Mouse (Mus musculus) ovary, adult 18-20 months (tissue): ENCODE measurements around the gene Stk32c.

ENCODE experiments used
- DNase-seq: peaks from one replicate; pipeline ENCODE4 v3.0.0; 2022; ENCODE audit warnings: low spot score, mixed read lengths

The Stk32c gene

GRCm38 (mm10) chr7:139228447-139229171 lies 15.5 kb upstream of the Stk32c start:
- DNase-seq = no peak

DNA sequence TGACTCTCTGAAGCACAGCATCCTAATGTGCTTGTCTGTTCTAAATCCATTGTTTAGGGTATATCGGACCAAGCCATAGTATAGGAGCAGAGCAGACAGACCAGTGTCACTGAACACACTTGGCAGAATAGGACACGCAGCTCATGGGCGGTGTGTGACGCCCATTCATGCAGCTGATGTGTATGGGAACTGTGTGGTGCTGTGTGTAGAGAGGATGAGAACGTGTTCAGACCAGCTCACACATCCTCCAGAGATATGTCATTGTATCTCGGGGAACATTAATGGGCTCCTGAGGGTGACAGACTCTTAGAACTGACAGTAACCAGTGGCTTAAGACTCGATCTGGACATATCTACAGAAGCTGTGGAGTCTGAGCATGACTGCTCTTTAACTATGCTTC lies 13.3 kb upstream of the Stk32c start:
- DNase-seq = no peak

GRCm38 (mm10) chr7:139224725-139225124 lies 11.6 kb upstream of the Stk32c start:
- DNase-seq = no peak

GRCm38 (mm10) chr7:139224070-139224469 lies 11.0 kb upstream of the Stk32c start:
- DNase-seq = no peak

- no peak for DNase-seq
These were observed 9.2 kb upstream of the Stk32c start for GRCm38 (mm10) chr7:139222341-139222740.

- no peak for DNase-seq
These were observed 8.7 kb upstream of the Stk32c start for GRCm38 (mm10) chr7:139221856-139222255.

DNA sequence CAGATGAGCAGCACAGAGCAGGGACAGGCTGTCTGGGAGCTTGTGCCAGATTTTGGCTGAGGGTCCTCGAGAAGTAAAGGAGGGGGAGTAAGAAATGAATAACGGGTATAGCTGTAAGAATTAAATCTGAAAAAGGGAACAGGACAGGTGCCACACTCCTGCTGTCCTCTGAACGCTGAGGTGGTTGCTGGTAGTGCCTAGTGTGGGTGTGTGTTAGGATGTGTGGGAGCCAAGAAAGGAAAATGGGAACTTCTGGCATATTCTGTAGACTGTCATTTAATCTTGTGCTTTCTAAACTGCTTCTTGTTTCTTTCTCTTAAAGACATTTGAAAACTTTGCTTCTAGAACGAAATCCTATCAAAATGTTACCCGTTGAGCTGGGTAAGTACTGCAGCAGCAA lies 8.0 kb upstream of the Stk32c start:
- DNase-seq = no peak

DNA sequence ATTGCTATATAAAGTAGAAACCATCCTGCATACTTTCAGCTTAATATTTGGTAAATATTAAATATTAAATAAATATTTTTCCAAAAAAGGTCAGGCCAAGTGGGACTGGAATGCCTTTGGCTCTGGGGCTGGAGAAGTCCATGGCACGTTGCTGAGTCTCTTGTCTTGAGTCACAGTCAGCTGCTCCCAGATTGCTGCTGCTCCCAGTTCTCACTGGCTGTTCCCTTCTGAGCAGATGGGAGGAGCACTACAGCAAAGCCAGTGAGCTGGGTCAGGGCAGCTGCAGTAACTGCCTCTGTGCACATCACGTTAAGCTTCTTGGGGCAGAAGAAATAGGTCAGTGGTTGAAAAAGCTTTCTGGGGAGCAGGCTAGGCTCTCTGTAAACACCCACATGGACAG lies 7.2 kb upstream of the Stk32c start:
- no peak for DNase-seq

- no peak for DNase-seq
These were observed 6.4 kb upstream of the Stk32c start for GRCm38 (mm10) chr7:139219486-139219885.

GRCm38 (mm10) chr7:139218641-139219415 lies 5.7 kb upstream of the Stk32c start:
- peak; percentile 34 for DNase-seq

- no peak for DNase-seq
These were observed 3.9 kb upstream of the Stk32c start for GRCm38 (mm10) chr7:139217046-139217445.

GRCm38 (mm10) chr7:139216464-139216863 lies 3.4 kb upstream of the Stk32c start:
- DNase-seq = no peak

DNA sequence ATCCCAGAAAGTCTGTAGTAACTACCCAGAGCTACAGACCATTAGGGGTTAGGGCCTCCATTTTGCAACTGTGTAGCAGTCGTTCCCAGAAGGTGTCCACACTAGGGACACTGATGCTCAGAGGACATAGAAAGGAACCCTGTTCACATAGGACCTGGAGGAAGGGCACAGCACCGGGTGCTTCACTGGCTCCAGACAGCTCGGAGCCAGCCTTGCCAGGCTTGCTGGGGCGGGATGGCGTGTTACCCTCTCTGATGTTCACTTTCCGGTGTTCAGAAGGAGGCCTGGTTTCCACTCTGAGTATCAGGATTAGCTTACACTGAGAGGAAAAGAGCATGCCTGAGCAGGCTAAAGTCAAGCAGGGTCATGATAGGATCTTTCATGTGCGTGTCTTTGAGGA lies 2.8 kb upstream of the Stk32c start:
- no peak for DNase-seq

GRCm38 (mm10) chr7:139215516-139215915 lies 2.4 kb upstream of the Stk32c start:
- no peak for DNase-seq

GRCm38 (mm10) chr7:139214596-139215340 lies 1.7 kb upstream of the Stk32c start:
- no peak for DNase-seq

- no peak for DNase-seq
These were observed 1.1 kb upstream of the Stk32c start for GRCm38 (mm10) chr7:139214160-139214559.

GRCm38 (mm10) chr7:139213751-139214150 lies 644 bp upstream of the Stk32c start:
- DNase-seq = no peak

DNA sequence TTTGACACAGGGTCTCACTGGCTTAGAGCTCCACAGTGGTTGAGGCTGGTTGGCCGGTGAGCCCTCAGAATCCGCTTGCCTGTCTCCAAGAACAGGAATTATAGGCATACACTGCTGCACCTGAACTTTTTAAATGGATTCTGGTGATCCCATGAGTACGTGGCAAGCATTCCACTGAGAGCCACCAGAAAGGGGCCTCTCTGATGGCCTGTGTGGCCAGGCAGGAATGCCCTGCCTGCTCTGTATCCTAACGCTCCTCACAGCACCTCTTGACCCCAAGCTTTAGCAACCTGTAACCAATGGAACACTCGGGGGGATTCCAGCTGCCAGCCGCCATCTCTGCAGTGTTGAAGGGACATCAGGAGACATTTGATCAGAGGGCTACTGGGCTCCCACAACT lies 1.3 kb downstream of the Stk32c start:
- DNase-seq = no peak

DNA sequence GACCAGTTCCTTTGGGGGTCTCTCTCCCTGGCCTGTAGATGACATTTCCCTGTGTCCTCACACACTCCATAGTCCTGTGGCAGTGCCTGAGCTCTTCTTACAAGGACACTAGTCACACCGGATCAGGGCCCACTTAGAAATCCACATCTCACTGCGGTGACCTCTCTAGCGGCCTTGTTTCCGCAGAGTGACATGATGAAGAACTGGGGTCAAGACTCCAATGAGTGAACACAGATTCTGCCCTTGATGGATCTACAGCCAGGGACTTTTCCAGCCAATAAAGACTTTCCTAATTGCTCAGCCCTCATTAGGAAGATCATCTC lies 4.4 kb downstream of the Stk32c start:
- DNase-seq = no peak

GRCm38 (mm10) chr7:139208023-139208772 lies 4.9 kb downstream of the Stk32c start:
- DNase-seq = no peak

DNA sequence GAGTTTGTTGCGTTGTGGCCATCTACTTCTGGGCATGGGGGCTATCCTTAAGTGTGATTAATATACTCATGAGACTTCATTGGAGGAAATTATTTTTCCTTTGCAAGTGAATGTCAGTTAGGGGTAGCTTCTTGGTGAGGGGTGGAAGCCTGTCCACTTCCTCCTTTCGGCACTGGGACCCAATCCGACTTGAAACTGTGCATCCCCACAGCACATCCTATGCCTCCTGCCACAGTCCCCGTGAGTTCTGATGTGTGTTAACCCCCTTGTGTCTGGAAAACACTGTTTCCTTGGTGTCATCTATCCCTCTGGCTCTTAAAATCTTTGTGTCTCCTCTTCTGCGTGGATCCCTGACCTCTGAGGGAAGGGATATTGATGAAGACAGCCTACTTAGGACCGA lies 11.9 kb downstream of the Stk32c start:
- DNase-seq = no peak

DNA sequence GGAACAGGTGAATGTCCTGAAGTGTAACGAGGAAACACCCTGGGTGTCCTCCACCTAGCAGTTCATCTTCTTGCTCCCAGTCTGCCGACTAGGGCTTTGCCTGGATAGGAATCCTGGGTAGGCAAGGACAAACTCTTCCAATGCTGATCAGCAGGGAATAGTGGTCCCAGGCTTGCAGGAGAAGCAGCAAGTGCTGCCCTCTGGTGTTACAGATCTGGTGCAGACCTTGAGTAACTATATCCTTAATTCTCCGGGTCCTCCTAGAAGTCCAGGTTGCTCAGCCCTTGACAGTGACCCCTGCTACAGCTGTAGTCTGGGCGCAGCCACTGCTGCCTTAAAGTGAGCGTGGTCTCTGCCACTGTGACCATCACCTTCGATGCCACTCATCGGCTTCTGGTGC lies 13.0 kb downstream of the Stk32c start:
- DNase-seq = no peak
